Mouse (Mus musculus): ENCODE measurements at regions not wholly inside any gene's neighbourhood (a gene's known extent, or its start where the extent isn't known, plus 50 kb on each side); places are given as distances from the start of the nearest gene placed in this dataset.

DNA sequence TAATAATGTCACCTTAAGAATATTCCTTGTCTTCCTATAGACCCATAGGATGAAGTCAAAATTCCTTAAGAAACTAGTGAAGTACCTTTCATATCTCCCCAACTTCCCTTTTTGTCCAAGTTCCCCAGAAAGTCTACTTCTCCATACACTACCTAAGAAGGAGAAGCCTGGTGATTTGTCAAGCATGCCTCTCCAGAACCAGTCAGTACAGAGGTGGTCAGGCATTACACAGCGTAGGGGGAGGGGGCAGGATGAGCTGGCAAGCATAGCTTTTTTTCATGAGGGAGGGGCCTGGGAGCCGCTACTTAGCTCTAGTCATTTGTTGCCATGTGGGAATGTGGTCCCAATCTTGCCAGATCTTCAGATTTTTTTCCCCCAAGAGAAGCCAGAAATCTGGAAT is 54.0 kb upstream of the Satb2 start:
- DNase-seq (ENCODE audit: low spot score): no peak

DNA sequence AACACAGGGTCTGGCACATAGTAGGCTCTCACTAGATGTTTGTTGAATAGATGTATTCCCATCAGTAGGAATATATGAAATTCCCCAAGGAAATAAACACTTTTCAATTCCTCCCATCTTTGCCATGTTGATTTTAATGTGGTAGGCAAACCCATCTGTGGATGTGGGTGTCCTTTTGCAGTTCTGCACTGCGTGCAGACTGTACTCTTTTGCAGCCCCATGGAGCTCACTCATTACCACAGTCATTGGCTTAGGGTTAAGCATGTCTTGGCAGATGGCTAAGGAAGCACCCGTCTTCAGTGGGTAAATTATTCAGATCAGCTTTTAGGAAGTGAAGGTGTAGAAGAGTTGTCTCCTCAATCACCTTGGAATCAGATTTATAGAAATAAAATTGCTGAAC is 54.8 kb upstream of the Satb2 start:
- no peak for DNase-seq (ENCODE audit: low spot score)

DNA sequence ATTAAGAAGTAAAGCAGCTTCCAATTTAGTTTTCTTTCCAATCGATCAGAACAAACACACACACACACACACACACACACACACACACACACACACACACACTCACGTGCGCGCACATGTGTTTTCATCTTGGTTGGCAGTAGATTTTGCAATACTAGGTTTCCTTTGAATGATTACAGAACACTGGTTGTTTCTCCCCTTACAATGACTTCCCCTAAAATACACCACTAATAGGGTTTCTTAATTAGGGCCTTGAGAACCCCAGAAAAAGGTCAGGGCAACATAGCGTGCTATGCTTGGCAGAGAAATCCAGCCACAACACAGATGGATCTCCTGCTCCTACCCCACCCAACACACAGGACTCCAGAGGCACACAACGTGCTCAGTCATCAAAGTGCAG is 56.0 kb upstream of the Satb2 start:
- no peak for DNase-seq (ENCODE audit: low spot score)

DNA sequence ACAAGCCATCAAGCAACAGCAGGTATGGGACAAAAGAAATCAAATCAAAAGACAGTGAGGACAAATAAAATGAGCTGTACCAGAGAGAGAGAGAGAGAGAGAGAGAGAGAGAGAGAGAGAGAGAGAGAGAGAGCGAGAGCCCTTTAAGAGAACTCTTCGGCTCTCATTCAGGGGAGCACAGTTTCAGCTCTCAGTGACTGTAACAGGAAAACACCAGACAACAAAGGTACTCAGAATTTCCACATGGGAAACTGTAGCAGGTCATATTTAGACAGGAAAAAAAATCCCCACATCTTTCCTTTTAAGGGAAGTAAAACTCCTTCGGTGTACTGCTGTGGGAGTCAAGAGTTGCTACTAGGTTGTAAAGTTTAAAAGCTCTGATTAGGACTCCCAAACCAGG is 57.9 kb upstream of the Satb2 start:
- DNase-seq (ENCODE audit: low spot score): no peak

DNA sequence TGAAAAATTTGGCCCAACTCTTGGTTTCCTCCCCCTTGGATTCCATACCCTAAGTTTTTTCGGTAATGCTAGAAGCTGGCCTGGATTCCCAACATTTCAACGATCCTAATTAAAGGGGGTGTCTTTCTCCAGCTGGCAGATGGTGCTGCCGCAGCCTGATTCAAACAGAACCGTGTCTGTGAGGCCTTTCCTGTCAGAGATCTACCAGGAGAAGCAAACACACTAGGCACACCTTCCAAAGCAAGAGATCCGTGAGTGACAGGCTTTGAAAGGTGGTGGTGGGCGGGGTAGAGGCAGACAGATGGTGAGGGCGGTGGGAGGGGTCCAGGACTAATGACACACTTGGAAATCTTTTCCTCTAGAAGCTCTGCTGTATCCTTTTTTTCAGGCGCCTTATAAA is 61.8 kb upstream of the Satb2 start:
- DNase-seq (ENCODE audit: low spot score): no peak

DNA sequence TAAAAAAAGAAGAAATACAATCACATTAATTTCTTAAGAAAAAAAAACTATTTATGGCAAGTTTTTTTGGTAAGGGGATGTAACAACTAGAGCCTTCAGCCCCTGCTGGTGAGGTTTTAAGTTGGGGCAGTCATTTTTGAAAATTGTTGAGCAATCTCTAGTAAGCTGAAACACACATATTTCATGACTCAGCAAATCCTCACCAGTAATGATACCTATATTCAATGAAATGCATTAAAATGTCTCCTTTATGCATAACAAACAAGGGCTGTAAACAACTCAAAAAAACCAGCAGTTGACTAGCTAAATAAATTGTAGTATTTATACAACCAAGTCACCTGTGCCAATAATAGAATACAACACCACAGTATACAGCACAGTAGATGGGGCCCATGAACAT is 63.1 kb upstream of the Satb2 start:
- DNase-seq (ENCODE audit: low spot score): no peak

GRCm38 (mm10) chr1:57053836-57054235 is 75.4 kb upstream of the Satb2 start:
- no peak for DNase-seq (ENCODE audit: low spot score)

DNA sequence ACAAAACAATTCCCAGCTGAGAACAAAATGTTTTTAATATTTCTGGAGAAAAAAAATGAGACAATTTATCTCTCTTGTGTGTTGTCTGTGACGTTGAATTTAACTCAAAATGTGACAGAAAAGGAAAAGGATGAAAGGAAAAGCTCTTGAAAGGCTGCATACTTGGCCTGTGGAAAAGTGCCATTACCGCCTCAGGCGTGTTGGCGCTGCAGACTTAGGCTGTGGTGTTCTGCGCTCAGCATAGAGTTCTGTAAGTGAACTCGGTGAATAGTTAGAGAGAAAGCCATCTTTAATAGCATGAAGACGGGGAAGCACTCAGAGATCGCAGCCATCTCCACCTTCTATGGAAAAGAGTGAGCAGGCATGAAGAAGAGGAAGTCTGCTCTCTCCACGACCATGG is 77.5 kb upstream of the Satb2 start:
- no peak for DNase-seq (ENCODE audit: low spot score)

DNA sequence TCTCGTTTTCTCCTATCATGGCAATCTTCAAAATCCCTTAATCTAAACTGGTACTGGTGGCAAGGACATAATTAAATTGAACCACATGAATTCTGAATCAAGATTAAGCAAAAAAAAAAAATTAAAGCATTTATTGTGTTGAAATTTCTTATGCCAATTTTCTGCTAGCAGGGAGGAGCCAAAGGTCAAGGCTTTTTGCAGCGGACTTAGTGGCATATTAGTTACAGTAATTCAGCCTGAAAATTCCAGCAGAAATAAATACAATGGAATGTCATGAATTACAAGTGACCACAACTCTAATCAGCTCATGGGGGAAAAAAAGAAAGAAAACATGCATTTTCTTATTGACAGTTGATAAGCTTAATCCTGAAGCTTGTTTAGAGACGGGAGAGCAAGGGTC is 80.8 kb upstream of the Satb2 start:
- DNase-seq (ENCODE audit: low spot score): no peak

GRCm38 (mm10) chr1:57075221-57075620 is 96.8 kb upstream of the Satb2 start:
- no peak for DNase-seq (ENCODE audit: low spot score)

DNA sequence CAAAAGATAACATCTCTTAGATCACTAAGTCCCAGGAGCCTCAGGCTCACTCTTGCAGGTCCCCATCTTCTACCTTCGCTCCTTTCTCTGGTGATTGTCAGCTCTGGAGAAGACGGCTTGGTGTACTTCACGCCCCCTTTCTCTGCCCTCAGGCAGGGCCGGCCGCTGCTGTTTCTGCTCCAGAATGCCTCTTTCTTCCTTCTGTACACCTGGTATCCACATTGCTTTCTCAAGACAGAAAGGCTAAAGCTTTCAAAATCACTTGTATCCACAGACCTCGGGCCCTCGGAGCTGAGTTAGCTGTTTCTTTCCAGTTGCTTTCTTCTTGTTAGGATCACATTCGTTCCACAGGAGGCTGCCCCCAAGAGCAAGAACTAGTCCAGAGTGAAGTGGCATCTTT is 98.2 kb upstream of the Satb2 start:
- DNase-seq (ENCODE audit: low spot score): no peak

DNA sequence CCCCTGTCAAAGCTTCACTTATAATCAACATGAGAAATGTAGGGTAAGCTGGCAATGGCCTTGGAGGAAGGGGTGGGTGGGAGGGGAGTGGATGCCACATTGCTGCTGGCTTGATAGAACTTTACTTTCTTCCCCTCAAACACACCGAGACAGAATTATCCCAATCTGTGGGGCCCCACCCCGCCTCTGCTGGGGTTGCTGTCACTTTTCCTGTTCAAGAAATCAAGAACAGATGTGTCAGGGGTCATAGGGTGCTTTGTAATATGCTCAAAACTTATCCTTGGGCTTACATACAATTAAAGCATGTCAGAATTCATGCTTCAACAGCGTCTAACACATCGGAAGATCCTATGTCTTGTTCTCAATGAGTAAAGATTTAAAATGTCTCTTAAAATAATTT is 101.9 kb upstream of the Satb2 start:
- no peak for DNase-seq (ENCODE audit: low spot score)

DNA sequence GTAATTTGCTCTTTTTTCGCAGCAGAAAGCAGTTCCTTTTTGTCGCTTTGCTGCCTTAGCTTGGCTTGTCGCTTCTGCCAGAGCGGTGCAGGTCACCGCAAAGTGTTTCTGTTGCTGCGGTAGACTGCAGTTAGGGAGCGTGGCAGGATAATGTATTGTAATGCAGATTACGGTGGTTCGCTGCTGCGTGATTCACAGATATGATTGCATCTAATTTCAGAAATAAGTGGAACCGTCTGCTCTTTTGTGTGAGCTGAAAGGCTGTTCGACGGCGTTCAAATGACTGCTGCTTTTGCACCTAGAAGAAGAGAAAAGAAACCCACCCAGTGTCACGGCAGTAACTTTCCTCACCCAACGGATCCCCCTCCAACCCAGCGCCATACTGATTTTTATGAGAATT is 104.7 kb upstream of the Satb2 start:
- no peak for DNase-seq (ENCODE audit: low spot score)

GRCm38 (mm10) chr1:57083540-57084083 is 105.2 kb upstream of the Satb2 start:
- no peak for DNase-seq (ENCODE audit: low spot score)

- DNase-seq (ENCODE audit: low spot score): no peak
Measured at GRCm38 (mm10) chr1:57095361-57096247, 117.2 kb upstream of the Satb2 start.

- no peak for DNase-seq (ENCODE audit: low spot score)
Measured at GRCm38 (mm10) chr1:57096248-57096600, 117.8 kb upstream of the Satb2 start.

- DNase-seq (ENCODE audit: low spot score): no peak
Measured at GRCm38 (mm10) chr1:57096740-57097139, 118.3 kb upstream of the Satb2 start.

GRCm38 (mm10) chr1:57100614-57101013 is 122.2 kb upstream of the Satb2 start:
- no peak for DNase-seq (ENCODE audit: low spot score)

DNA sequence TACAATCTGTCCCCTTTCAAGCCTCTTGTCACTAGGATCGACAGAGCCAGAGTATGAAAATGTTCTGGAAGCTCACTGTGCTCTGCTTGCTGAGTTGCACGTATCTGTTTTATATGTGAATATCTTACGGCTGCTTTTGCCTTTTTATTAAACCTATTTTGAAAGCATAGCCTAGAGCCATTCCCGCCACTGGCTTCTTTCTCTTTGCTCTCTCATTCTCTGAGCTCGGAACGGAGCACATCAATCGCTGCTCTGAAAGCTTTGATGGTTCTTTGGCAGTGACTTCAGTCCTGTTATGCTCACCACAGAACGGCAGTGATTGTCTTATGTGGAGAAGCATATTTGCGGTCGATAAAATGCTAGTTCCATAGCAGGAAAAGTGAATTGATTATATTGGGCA is 128.9 kb upstream of the Satb2 start:
- no peak for DNase-seq (ENCODE audit: low spot score)

DNA sequence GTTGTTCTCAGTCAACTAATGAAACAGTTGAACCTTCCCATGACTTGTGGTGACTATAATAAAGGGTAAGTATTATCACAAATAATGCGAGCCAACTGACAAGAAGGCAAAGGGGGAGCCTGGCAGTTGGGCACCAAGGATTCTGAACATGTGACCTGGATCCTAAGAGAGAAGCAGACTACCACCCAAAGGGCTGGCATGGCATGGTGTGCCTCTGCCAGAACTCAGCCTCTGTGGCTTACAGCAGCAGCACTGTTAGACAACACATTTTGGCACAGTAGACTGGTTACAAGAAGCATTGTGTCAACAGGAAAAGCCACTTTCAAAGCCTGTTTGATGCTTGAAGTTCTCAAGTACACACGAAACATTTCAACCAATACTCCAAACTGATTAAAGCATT is 142.2 kb upstream of the Satb2 start:
- no peak for DNase-seq (ENCODE audit: low spot score)

DNA sequence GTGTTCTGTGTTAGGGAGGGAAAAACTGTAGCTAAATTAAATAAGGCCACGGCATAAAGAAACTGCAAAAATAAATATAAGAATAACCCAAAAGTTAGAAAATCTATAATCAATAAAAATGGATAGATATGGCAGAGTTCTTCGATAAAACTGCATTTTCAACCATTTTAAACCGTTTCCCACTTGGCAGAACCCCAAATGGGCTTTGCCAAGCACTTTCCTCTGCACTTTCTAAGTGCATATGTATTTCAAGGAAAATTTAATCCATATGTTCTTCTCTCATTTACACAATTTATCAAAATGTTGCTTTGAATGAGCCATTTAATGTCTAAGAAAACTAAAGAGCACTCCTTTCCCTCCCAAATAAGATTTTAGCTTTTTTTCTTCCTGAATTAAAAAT is 165.7 kb upstream of the Satb2 start:
- DNase-seq (ENCODE audit: low spot score): no peak

DNA sequence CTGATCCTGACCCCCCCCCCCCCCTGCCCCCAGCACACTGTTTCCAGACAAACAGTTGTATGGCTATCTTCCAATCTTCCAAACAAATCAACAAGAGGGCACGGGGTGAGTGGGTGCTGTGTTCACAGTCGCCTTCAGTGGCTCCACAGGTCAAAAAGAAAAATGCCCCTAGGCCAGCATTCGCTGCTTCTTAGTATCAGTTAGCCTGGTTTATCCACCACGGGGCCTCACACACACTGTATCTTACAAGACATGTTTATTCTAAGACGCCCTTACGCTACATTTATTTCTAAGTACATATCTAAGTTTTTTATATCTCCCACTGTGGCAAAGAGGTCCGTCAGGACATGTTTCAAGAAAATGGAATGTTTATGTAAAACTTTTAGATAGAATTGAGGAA is 177.4 kb upstream of the Satb2 start:
- no peak for DNase-seq (ENCODE audit: low spot score)

DNA sequence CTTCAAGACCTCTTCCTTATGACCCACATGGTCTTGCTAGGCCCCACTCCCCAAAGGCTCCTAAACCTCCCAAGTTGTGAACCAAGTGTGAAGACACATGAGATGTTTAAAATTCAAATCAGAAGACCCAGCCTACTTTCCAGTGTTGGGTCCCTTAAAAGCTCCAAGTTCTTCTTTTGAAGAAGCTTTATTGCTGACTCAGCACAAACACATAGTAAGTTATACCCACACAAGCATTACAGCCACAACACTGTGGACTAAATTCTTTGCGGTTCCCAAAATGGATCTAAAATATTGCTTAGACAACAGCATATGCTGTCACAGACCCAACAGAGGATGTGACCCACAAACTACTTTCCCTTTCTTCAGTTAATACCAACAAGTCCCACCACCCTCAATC is 186.0 kb upstream of the Satb2 start:
- no peak for DNase-seq (ENCODE audit: low spot score)

- no peak for DNase-seq (ENCODE audit: low spot score)
Measured at GRCm38 (mm10) chr1:57174289-57174890, 195.9 kb upstream of the Satb2 start.
